Mouse (Mus musculus) colon, adult 2 months (tissue): Measurements from ENCODE around the gene Tcl1b4. TPM values are rescaled to one million over a fixed set of nuclear protein-coding genes. Genes with fewer than 3 reads are reported as not detected.

Source experiments
- polyA plus RNA-seq: library from polyadenylated mRNA; depleted of rRNA; stranded (reverse); fragments of >200 nt; gene quantifications from 2 replicates; pipeline ENCODE4 v1.2.3, GENCODE M21; 2012; rRNA removed

The Tcl1b4 gene
- not detected in 2 replicates for polyA plus RNA-seq

DNA sequence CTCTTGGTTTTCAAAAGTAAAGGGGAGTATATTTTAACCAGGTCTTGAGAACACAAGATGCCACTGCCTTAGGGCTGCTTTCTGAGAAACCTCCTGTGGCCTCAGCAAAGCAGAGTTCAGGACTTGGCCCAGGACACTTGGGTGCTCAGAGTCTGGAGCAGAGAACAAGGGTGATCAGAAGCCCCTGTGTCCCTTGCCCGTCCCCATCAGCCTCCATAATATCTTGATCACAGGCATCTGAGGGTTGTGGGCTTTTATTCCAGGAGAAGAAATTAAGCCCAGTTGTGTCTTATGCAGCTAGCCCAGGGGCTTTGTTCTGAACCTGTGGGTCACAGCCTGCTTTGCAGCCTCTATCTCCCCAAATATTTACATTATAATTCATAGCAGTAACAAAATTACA is at the start of gene Tcl1b4:
TSS of gene Tcl1b4 (plus strand) at position 301 of the 400 bp plus-strand sequence.

DNA sequence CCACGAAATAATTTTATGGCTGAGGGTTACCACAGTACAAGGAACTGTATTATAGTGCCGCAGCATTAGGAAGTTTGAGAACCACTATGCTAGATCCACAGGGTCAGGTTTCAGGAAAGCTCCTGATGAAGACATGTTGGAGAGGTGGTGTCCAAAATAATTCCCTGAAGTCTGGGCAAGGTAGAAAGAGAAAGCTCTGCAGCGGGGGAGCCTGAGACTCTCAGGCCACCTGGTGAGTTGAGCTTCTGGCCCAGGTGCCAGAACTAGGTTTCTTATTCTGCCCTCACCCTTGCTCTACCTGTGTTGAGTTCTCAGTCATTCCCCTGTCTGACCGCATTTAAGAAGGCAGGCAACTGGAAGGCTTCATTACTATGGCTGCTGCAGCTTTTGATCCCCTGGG is 42.4 kb upstream of the Tcl1b4 start, which contains the start of gene Tcl1b1:
TSS of gene Tcl1b1 (plus strand) at position 301 of the 400 bp plus-strand sequence.

DNA sequence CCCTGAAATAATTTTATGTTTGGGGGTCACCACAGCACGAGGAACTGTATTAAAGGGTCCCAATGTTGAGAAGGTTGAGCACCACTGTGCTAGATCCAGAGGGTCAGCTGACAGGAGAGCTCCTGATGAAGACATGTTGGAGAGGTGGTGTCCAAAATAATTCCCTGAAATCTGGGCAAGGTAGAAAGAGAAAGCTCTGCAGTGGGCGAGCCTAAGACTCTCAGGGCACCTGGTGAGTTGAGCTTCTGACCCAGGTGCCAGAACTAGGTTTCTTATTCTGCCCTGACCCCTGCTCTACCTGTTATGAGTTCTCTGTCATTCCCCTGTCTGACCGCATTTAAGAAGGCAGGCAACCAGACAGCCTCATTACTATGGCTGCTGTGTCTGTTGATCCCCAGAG is 25.7 kb upstream of the Tcl1b4 start, which contains the start of gene Tcl1b5:
TSS of gene Tcl1b5 (plus strand) at position 301 of the 400 bp plus-strand sequence.

DNA sequence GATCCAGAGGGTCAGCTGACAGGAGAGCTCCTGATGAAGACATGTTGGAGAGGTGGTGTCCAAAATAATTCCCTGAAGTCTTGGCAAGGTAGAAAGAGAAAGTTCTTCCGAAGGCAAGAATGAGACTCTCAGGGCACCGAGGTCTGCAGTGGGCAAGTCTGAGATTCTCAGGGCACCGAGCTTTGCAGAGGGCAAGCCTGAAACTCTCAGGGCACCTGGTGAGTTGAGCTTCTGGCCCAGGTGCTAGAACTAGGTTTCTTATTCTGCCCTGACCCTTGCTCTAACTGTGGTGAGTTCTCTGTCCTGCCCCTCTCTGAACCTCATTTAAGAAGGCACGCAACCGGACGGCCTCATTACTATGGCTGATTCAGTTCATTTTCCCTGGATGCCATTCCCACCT is 11.0 kb upstream of the Tcl1b4 start, which contains the start of gene Tcl1b3:
TSS of gene Tcl1b3 (plus strand) at position 301 of the 400 bp plus-strand sequence.

DNA sequence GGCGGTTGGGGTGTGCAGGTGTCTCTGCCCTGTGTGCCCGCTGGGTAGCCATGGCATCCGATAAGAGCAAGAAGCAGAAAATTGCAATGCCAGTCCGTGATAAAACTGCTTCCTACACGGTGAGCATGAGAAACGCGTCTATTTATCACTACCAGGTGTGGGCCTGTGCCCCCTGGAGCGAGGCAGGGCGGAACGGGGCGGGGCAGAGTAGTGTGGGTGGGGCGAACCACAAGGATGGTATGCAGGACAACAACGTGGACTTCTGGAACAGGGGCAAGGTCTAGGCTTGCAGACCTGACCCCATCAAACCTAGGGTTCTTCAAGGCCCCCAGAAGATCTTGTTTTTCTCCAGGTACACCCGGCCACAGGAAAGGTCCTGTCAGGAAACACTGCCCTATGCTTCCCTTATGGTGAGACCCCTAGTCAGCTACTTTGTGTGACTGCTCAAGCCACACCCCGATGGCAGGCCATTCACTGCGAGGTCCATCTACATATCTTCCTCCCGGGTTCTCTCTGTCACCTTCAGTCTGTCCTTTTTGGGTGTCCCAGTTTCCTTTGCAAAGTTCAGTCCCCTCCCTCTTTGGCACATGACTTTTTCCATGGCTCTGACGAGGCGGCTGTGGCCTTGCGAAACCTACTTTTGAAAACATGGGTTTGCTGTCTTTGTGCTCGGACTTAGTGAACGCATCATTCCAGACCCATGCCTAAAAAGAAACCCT is 21.0 kb downstream of the Tcl1b4 start, which contains the start of gene Tcl1:
TSS of gene Tcl1 (minus strand) at position 193 of the 719 bp plus-strand sequence.

Other genes with a start within 250 kb of the Tcl1b4 start
- 3.4 and 3.6 TPM in 2 replicates for gene Syne3, start 192.1 kb upstream of the Tcl1b4 start, polyA plus RNA-seq
- gene Glrx5, start 169.3 kb upstream of the Tcl1b4 start, polyA plus RNA-seq: 93.3 and 108 TPM in 2 replicates
- not detected in 2 replicates for gene Tcl1b2, start 55.9 kb upstream of the Tcl1b4 start, polyA plus RNA-seq
- not detected in 2 replicates for gene Tcl1b1, start 42.3 kb upstream of the Tcl1b4 start, polyA plus RNA-seq
- gene Tcl1b5, start 25.6 kb upstream of the Tcl1b4 start, polyA plus RNA-seq: not detected in 2 replicates
- not detected in 2 replicates for gene Tcl1b3, start 10.9 kb upstream of the Tcl1b4 start, polyA plus RNA-seq
- not detected in 2 replicates for gene Tcl1, start 20.8 kb downstream of the Tcl1b4 start, polyA plus RNA-seq
- gene Tunar, start 131.9 kb downstream of the Tcl1b4 start, polyA plus RNA-seq: not detected in 2 replicates